Comparison of ENCODE assay signal across 28 mouse cellular contexts in the genomic region with DNA sequence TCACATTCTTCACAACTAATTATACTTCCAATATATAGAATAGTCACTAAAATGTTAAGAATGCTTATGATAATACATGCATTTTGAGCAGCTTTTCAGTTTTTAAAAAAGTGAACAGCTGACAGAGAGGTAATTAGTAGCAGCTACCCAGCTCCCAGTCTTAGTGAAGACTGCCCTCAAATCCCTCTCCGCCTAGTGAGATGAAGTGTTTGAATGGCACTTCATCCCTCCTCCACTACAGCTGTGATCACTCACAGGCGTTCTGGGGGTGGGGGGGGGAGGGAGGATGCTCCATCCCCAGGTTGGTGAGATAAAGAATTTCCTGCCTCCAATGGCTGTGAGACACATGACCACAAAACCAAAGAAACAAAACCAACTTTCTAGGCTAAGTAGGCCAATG.
A peak's percentile ranks its signal among the peaks of the same experiment; 100 is the strongest.
DNase-seq lines count a peak whose midpoint lies in the region; ATAC-seq and TF ChIP-seq lines count a peak whose summit lies in the region.
"Had no signal": no experiment of that assay in that cellular context is flagged by ENCODE, and none has a peak within 500 bp of the region (broad histone marks: within the 10 kb centered on the region; RNA-seq: fewer than 3 reads in every experiment).

No protein-coding gene starts in this region.

- peak; percentile 18 for DNase-seq in forebrain, embryonic 14.5 days (ENCODE audit: low spot score)
- no peak for DNase-seq in lung, embryonic 14.5 days
- no peak for DNase-seq in lung, adult 2 months
- DNase-seq in lung, postnatal 0 days (ENCODE audit: low spot score): peak; percentile 17
- DNase-seq in lung, postnatal 14 days: no peak
- DNase-seq in brain, embryonic 14.5 days (ENCODE audit: low read depth): peak; percentile 52
- DNase-seq: adrenal gland, postnatal 10 days; adrenal gland, postnatal 36 days; B cell, adult 2 months; cerebellum, adult 11-12 months; cerebellum, adult 8-10 months; cerebellum, postnatal 10 days; cerebellum, postnatal 36 days; embryo, embryonic 11 days; gastrocnemius, adult 2 months; gastrocnemius, postnatal 14 days; heart, adult 11 months had no signal

- TF ChIP-seq POLR2A in lung, adult 2 months (IDR thresholded peaks at IDR 0.05; ENCODE audit: borderline replicate concordance, extremely low read depth, low read depth, low read length): no peak
- no peak for TF ChIP-seq POLR2A in brain, embryonic 14.5 days (IDR thresholded peaks at IDR 0.05; ENCODE audit: borderline replicate concordance, extremely low read depth, insufficient read depth, insufficient read length, poor library complexity, severe bottlenecking)

- TF ChIP-seq CTCF in lung, embryonic 14.5 days (IDR thresholded peaks at IDR 0.05; ENCODE audit: low read depth): no peak
- no peak for TF ChIP-seq CTCF in lung, adult 2 months (IDR thresholded peaks at IDR 0.05; ENCODE audit: insufficient read depth, low read length)
- no peak for TF ChIP-seq CTCF in lung, postnatal 0 days (IDR thresholded peaks at IDR 0.05)
- TF ChIP-seq CTCF in brain, embryonic 14.5 days (IDR thresholded peaks at IDR 0.05; ENCODE audit: borderline replicate concordance, extremely low read depth, insufficient read depth, insufficient read length): no peak

- H3K9me3 ChIP-seq in forebrain, embryonic 14.5 days (replicated peaks; ENCODE audit: control insufficient read depth, low read length): no peaks in the 10 kb centered on the region
- H3K9me3 ChIP-seq in forebrain, embryonic 12.5 days: no peaks in the 10 kb centered on the region
- H3K9me3 ChIP-seq in lung, embryonic 14.5 days (ENCODE audit: low read depth, low read length): no peaks in the 10 kb centered on the region
- no peaks in the 10 kb centered on the region for H3K9me3 ChIP-seq in lung, postnatal 0 days (ENCODE audit: low read length)
- H3K9me3 ChIP-seq: embryonic facial prominence, embryonic 10.5 days; embryonic facial prominence, embryonic 13.5 days; hindbrain, embryonic 12.5 days; hindbrain, embryonic 15.5 days; intestine, embryonic 15.5 days had no signal

- no peaks in the 10 kb centered on the region for H3K27me3 ChIP-seq in forebrain, embryonic 14.5 days (replicated peaks; ENCODE audit: control insufficient read depth, insufficient read depth, low read length)
- no peaks in the 10 kb centered on the region for H3K27me3 ChIP-seq in forebrain, embryonic 12.5 days
- H3K27me3 ChIP-seq in lung, embryonic 14.5 days (ENCODE audit: insufficient read depth, low read length): no peaks in the 10 kb centered on the region
- no peaks in the 10 kb centered on the region for H3K27me3 ChIP-seq in lung, postnatal 0 days (replicated peaks; ENCODE audit: insufficient read depth, low read length)
- H3K27me3 ChIP-seq: CH12.LX; embryonic facial prominence, embryonic 13.5 days; hindbrain, embryonic 12.5 days; hindbrain, embryonic 15.5 days; intestine, embryonic 15.5 days; Patski had no signal

- H3K4me3 ChIP-seq in forebrain, embryonic 14.5 days (ENCODE audit: low read depth, low read length): no peak overlapping the region
- H3K4me3 ChIP-seq in forebrain, embryonic 12.5 days (replicated peaks): no peak overlapping the region
- no peak overlapping the region for H3K4me3 ChIP-seq in lung, embryonic 14.5 days (ENCODE audit: low read depth, low read length)
- no peak overlapping the region for H3K4me3 ChIP-seq in lung, adult 2 months (replicated peaks; ENCODE audit: extremely low read depth, low read depth, low read length)
- H3K4me3 ChIP-seq in lung, postnatal 0 days (ENCODE audit: low read depth, low read length): no peak overlapping the region
- H3K4me3 ChIP-seq: embryonic facial prominence, embryonic 10.5 days; embryonic facial prominence, embryonic 13.5 days; erythroblast, embryonic 14.5 days; gastrocnemius, adult 2 months; hindbrain, embryonic 12.5 days; hindbrain, embryonic 15.5 days; intestine, embryonic 15.5 days had no signal

- 35% methylated on average over 2 of the region's 2 CpGs for WGBS in forebrain, embryonic 14.5 days
- 34% methylated on average over 2 of the region's 2 CpGs for whole genome bisulfite sequencing in forebrain, embryonic 12.5 days
- WGBS in lung, embryonic 14.5 days: 16% methylated on average over 2 of the region's 2 CpGs
- WGBS in lung, adult 2 months: 27% methylated on average over 2 of the region's 2 CpGs
- WGBS in lung, postnatal 0 days: 21% methylated on average over 2 of the region's 2 CpGs

- H3K4me1 ChIP-seq in forebrain, embryonic 14.5 days (ENCODE audit: control insufficient read depth, insufficient read depth, low read length): peaks cover 12% of the 10 kb centered on the region; the same call in 1 of the 2 replicates
- H3K4me1 ChIP-seq in forebrain, embryonic 12.5 days: peaks cover under 1% of the 10 kb centered on the region; the same call in 1 of the 2 replicates
- peaks cover 5% of the 10 kb centered on the region for H3K4me1 ChIP-seq in lung, embryonic 14.5 days (ENCODE audit: insufficient read depth)
- peaks cover 20% of the 10 kb centered on the region for H3K4me1 ChIP-seq in lung, adult 2 months (ENCODE audit: control insufficient read depth, insufficient read depth, low read length)
- H3K4me1 ChIP-seq in lung, postnatal 0 days (ENCODE audit: insufficient read depth, low read depth, low read length): peaks cover 15% of the 10 kb centered on the region; the same call in 1 of the 2 replicates
- H3K4me1 ChIP-seq: embryonic facial prominence, embryonic 13.5 days; intestine, embryonic 15.5 days had no signal

- H3K9ac ChIP-seq in forebrain, embryonic 14.5 days (ENCODE audit: low read length): no peak overlapping the region
- no peak overlapping the region for H3K9ac ChIP-seq in forebrain, embryonic 12.5 days
- no peak overlapping the region for H3K9ac ChIP-seq in lung, embryonic 14.5 days
- H3K9ac ChIP-seq in lung, postnatal 0 days (replicated peaks; ENCODE audit: low read depth): no peak overlapping the region
- H3K9ac ChIP-seq: embryonic facial prominence, embryonic 13.5 days; hindbrain, embryonic 12.5 days; hindbrain, embryonic 15.5 days; intestine, embryonic 15.5 days had no signal

- TF ChIP-seq EP300 in lung, postnatal 0 days (IDR thresholded peaks at IDR 0.05): no peak

- no peak overlapping the region for H3K4me2 ChIP-seq in forebrain, embryonic 14.5 days (ENCODE audit: low read length)
- no peak overlapping the region for H3K4me2 ChIP-seq in forebrain, embryonic 12.5 days
- no peak overlapping the region for H3K4me2 ChIP-seq in lung, embryonic 14.5 days
- H3K4me2 ChIP-seq in lung, postnatal 0 days (replicated peaks; ENCODE audit: low read depth, low read length): no peak overlapping the region
- H3K4me2 ChIP-seq: embryonic facial prominence, embryonic 13.5 days; heart, embryonic 11.5 days; hindbrain, embryonic 12.5 days; hindbrain, embryonic 15.5 days; intestine, embryonic 15.5 days had no signal

- H3K36me3 ChIP-seq in forebrain, embryonic 14.5 days (ENCODE audit: control insufficient read depth, insufficient read depth, low read length): no peaks in the 10 kb centered on the region
- H3K36me3 ChIP-seq in forebrain, embryonic 12.5 days (replicated peaks): no peaks in the 10 kb centered on the region
- 0 out of 2 replicates have a peak, but pooled peaks cover 5% of the 10 kb centered on the region for H3K36me3 ChIP-seq in lung, embryonic 14.5 days (ENCODE audit: insufficient read depth)
- H3K36me3 ChIP-seq in lung, postnatal 0 days (ENCODE audit: insufficient read depth, low read length): no peaks in the 10 kb centered on the region
- H3K36me3 ChIP-seq: embryonic facial prominence, embryonic 10.5 days; embryonic facial prominence, embryonic 13.5 days; G1E; hindbrain, embryonic 12.5 days; hindbrain, embryonic 15.5 days; intestine, embryonic 15.5 days had no signal

- peak; percentile 57; the same call in 1 of the 2 replicates for ATAC-seq in forebrain, embryonic 14.5 days
- ATAC-seq in forebrain, embryonic 12.5 days (ENCODE audit: low FRiP score): no peak
- ATAC-seq in lung, embryonic 14.5 days (ENCODE audit: insufficient read depth): peak; percentile 56; the same call in 1 of the 2 replicates
- peak; percentile 32; the same call in 1 of the 2 replicates for ATAC-seq in lung, postnatal 0 days
- ATAC-seq: intestine, embryonic 15.5 days; Patski had no signal

- H3K27ac ChIP-seq in forebrain, embryonic 14.5 days (ENCODE audit: low read depth, low read length): no peak overlapping the region
- H3K27ac ChIP-seq in forebrain, embryonic 12.5 days: no peak overlapping the region
- no peak overlapping the region for H3K27ac ChIP-seq in lung, embryonic 14.5 days (ENCODE audit: low read depth)
- no peak overlapping the region for H3K27ac ChIP-seq in lung, postnatal 0 days (ENCODE audit: low read length)
- H3K27ac ChIP-seq: embryonic facial prominence, embryonic 10.5 days; embryonic facial prominence, embryonic 13.5 days; gastrocnemius, adult 2 months; hindbrain, embryonic 12.5 days; hindbrain, embryonic 15.5 days; intestine, embryonic 15.5 days had no signal

Comparison
In these comparisons a context has a peak if more than half of its experiments do, and no peak if none do; other contexts are left out.
1. DNase-seq: peak in forebrain, embryonic 14.5 days (single experiment), lung, postnatal 0 days (single experiment) and brain, embryonic 14.5 days (single experiment); none in lung, embryonic 14.5 days (single experiment), lung, adult 2 months (single experiment) and lung, postnatal 14 days (single experiment).